In the genomic region with DNA sequence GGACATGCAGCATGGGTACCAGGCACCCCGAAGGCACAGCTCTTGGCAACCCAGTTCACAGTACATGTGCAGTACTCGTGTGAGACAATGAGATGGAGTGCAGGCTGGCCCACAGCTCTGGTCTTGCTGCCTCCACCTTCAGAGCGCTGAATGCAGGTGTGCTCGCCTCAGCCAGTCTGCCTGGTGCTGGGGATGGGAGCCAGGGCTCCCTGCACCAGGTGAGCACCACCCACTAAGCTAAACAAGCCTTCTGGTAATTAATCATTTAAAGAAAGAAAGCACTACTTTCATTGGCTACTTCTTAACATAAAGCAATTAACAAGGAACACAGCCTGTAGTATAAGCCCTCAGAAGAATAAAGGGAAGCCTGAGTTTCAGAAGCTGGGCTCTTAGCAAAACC, we compare ENCODE assay signal across 23 mouse cellular contexts. TPM values are rescaled to one million over a fixed set of nuclear protein-coding genes. Genes with fewer than 3 reads are reported as not detected.
DNase-seq lines count a peak whose midpoint lies in the region; ATAC-seq and TF ChIP-seq lines count a peak whose summit lies in the region.
"Had no signal": no experiment of that assay in that cellular context is flagged by ENCODE, and none has a peak within 500 bp of the region (broad histone marks: within the 10 kb centered on the region; RNA-seq: fewer than 3 reads in every experiment).

No protein-coding gene starts in this region.

- no peaks in the 10 kb centered on the region; the same call in 1 of the 2 replicates for H3K4me1 ChIP-seq in intestine, embryonic 16.5 days (ENCODE audit: control insufficient read depth, insufficient read depth, low read length)
- H3K4me1 ChIP-seq in intestine, embryonic 15.5 days (replicated peaks), result no peaks in the 10 kb centered on the region
- peaks cover 6% of the 10 kb centered on the region for H3K4me1 ChIP-seq in ES-Bruce4 (ENCODE audit: control insufficient read depth, insufficient read depth, low read length)
- no peaks in the 10 kb centered on the region for H3K4me1 ChIP-seq in stomach, embryonic 15.5 days
- H3K4me1 ChIP-seq: forebrain, embryonic 10.5 days; forebrain, embryonic 13.5 days; hindbrain, embryonic 13.5 days had no signal

- no peaks in the 10 kb centered on the region for H3K27me3 ChIP-seq in intestine, embryonic 16.5 days (replicated peaks; ENCODE audit: control insufficient read depth, insufficient read depth, low read length)
- no peaks in the 10 kb centered on the region for H3K27me3 ChIP-seq in intestine, embryonic 15.5 days (replicated peaks)
- no peaks in the 10 kb centered on the region for H3K27me3 ChIP-seq in ES-Bruce4 (ENCODE audit: control insufficient read depth, insufficient read depth, low read length, poor library complexity, severe bottlenecking)
- no peaks in the 10 kb centered on the region for H3K27me3 ChIP-seq in stomach, embryonic 15.5 days (replicated peaks)
- H3K27me3 ChIP-seq: CH12.LX; forebrain, embryonic 13.5 days; hindbrain, embryonic 13.5 days had no signal

- H3K4me3 ChIP-seq in intestine, embryonic 16.5 days (ENCODE audit: low read length), result no peak overlapping the region
- H3K4me3 ChIP-seq in intestine, embryonic 15.5 days (replicated peaks), result no peak overlapping the region
- H3K4me3 ChIP-seq in ES-Bruce4 (ENCODE audit: low read depth, low read length), result no peak overlapping the region
- H3K4me3 ChIP-seq in stomach, embryonic 15.5 days (replicated peaks), result no peak overlapping the region
- H3K4me3 ChIP-seq: forebrain, embryonic 10.5 days; forebrain, embryonic 13.5 days; gastrocnemius, adult 2 months; hindbrain, embryonic 13.5 days had no signal

- H3K9me3 ChIP-seq in intestine, embryonic 16.5 days (ENCODE audit: control insufficient read depth, low read length), result no peaks in the 10 kb centered on the region
- H3K9me3 ChIP-seq in intestine, embryonic 15.5 days, result no peaks in the 10 kb centered on the region
- no peaks in the 10 kb centered on the region for H3K9me3 ChIP-seq in ES-Bruce4 (replicated peaks; ENCODE audit: control insufficient read depth, insufficient read depth, low read length, poor library complexity, severe bottlenecking)
- H3K9me3 ChIP-seq in stomach, embryonic 15.5 days, result no peaks in the 10 kb centered on the region
- H3K9me3 ChIP-seq: forebrain, embryonic 10.5 days; forebrain, embryonic 13.5 days; hindbrain, embryonic 13.5 days had no signal

- 92% methylated on average over 4 of the region's 4 CpGs for WGBS in intestine, embryonic 16.5 days
- 88% methylated on average over 4 of the region's 4 CpGs for WGBS in intestine, embryonic 15.5 days
- WGBS in stomach, embryonic 15.5 days, result 71% methylated on average over 4 of the region's 4 CpGs

- TF ChIP-seq CTCF in ES-Bruce4 (IDR thresholded peaks at IDR 0.05; ENCODE audit: low read depth, low read length), result no peak

- no peak overlapping the region for H3K9ac ChIP-seq in intestine, embryonic 16.5 days (ENCODE audit: low read depth, low read length)
- H3K9ac ChIP-seq in intestine, embryonic 15.5 days, result no peak overlapping the region
- H3K9ac ChIP-seq in ES-Bruce4 (ENCODE audit: low read depth, poor library complexity, severe bottlenecking), result no peak overlapping the region
- no peak overlapping the region for H3K9ac ChIP-seq in stomach, embryonic 15.5 days
- H3K9ac ChIP-seq: forebrain, embryonic 13.5 days; hindbrain, embryonic 13.5 days had no signal

- peak; percentile 47 for ATAC-seq in intestine, embryonic 16.5 days
- ATAC-seq in intestine, embryonic 15.5 days, result no peak
- ATAC-seq in stomach, embryonic 15.5 days (ENCODE audit: insufficient read depth, low FRiP score, low read depth), result peak; percentile 72
- ATAC-seq: forebrain, embryonic 13.5 days; forebrain, embryonic 16.5 days; hindbrain, postnatal 0 days; inflammation-experienced regulatory T-cells, adult 6 months had no signal

- H3K27ac ChIP-seq in intestine, embryonic 16.5 days (ENCODE audit: low read length), result no peak overlapping the region
- H3K27ac ChIP-seq in intestine, embryonic 15.5 days, result no peak overlapping the region
- H3K27ac ChIP-seq in ES-Bruce4 (ENCODE audit: insufficient read depth, low read length), result peak overlapping the region; percentile 78
- peak overlapping the region; percentile 69; the same call in 1 of the 2 replicates for H3K27ac ChIP-seq in stomach, embryonic 15.5 days
- H3K27ac ChIP-seq: forebrain, embryonic 10.5 days; forebrain, embryonic 13.5 days; gastrocnemius, adult 2 months; hindbrain, embryonic 13.5 days; hindbrain, postnatal 0 days had no signal

- H3K4me2 ChIP-seq in intestine, embryonic 16.5 days (ENCODE audit: low read depth, low read length), result no peak overlapping the region
- H3K4me2 ChIP-seq in intestine, embryonic 15.5 days (replicated peaks), result no peak overlapping the region
- H3K4me2 ChIP-seq in stomach, embryonic 15.5 days, result no peak overlapping the region
- H3K4me2 ChIP-seq: forebrain, embryonic 13.5 days; heart, embryonic 11.5 days; hindbrain, embryonic 13.5 days had no signal

- 0 out of 2 replicates have a peak, but pooled peaks have one; percentile 22 for TF ChIP-seq EP300 in ES-Bruce4 (IDR thresholded peaks at IDR 0.05; ENCODE audit: insufficient read depth, low read depth, low read length)

- H3K36me3 ChIP-seq in intestine, embryonic 16.5 days (ENCODE audit: control insufficient read depth, insufficient read depth, low read length), result peaks cover 40% of the 10 kb centered on the region
- peaks cover 57% of the 10 kb centered on the region for H3K36me3 ChIP-seq in intestine, embryonic 15.5 days
- peaks cover 10% of the 10 kb centered on the region for H3K36me3 ChIP-seq in ES-Bruce4 (ENCODE audit: control insufficient read depth, insufficient read depth, low read length, poor library complexity, severe bottlenecking)
- peaks cover 62% of the 10 kb centered on the region for H3K36me3 ChIP-seq in stomach, embryonic 15.5 days

- TF ChIP-seq POLR2A in ES-Bruce4 (IDR thresholded peaks at IDR 0.05; ENCODE audit: insufficient read depth, low read length), result no peak

- no peak for DNase-seq in lung, postnatal 4 days
- no peak for DNase-seq in adrenal gland, postnatal 36 days
- DNase-seq: adrenal gland, adult 2 months; adrenal gland, postnatal 14 days; B cell, adult 2 months; cerebellum, adult 11-12 months; cerebellum, adult 9-10 months; cerebellum, postnatal 14 days; gastrocnemius, adult 2 months; gastrocnemius, postnatal 14 days; heart, adult 11 months had no signal

RNA-seq across cellular contexts. Expression of a gene that starts 37.5 kb away (rescaled TPM):
- polyA plus RNA-seq in intestine, embryonic 16.5 days (2015; fragmentation: Nextera tagmentation; extraction: Ambion mirVana), result 86.7 and 91.5 TPM in 2 replicates
- 125 and 137 TPM in 2 replicates for polyA plus RNA-seq in intestine, embryonic 15.5 days (2015; fragmentation: Nextera tagmentation; extraction: Ambion mirVana)
- 240 and 242 TPM in 2 replicates for polyA plus RNA-seq in ES-Bruce4 (2011; ENCODE audit: insufficient read depth, insufficient read length, low read depth, missing spikeins)
- polyA plus RNA-seq in stomach, embryonic 15.5 days (2015; fragmentation: Nextera tagmentation; extraction: Ambion mirVana), result 154 and 163 TPM in 2 replicates
- 100 to 1,000 TPM; 230 to 239 TPM for total RNA-seq in adrenal gland, postnatal 36 days (2021)

RNA-seq across cellular contexts. Expression of a gene that starts 47.7 kb away (rescaled TPM):
- 5.7 and 6.6 TPM in 2 replicates for polyA plus RNA-seq in intestine, embryonic 16.5 days (2015; fragmentation: Nextera tagmentation; extraction: Ambion mirVana)
- 4.2 and 6.0 TPM in 2 replicates for polyA plus RNA-seq in intestine, embryonic 15.5 days (2015; fragmentation: Nextera tagmentation; extraction: Ambion mirVana)
- polyA plus RNA-seq in ES-Bruce4 (2011; ENCODE audit: insufficient read depth, insufficient read length, low read depth, missing spikeins), result not detected in 2 replicates
- polyA plus RNA-seq in stomach, embryonic 15.5 days (2015; fragmentation: Nextera tagmentation; extraction: Ambion mirVana), result 7.1 and 7.9 TPM in 2 replicates
- total RNA-seq in adrenal gland, postnatal 36 days (2021), result 1 to 10 TPM; 5.2 to 9.7 TPM

Comparison
In these comparisons a context has a peak if more than half of its experiments do, and no peak if none do; other contexts are left out.
1. H3K27ac ChIP-seq: peak in ES-Bruce4 (single experiment) and stomach, embryonic 15.5 days (single experiment); none in intestine, embryonic 16.5 days (single experiment) and intestine, embryonic 15.5 days (single experiment).